Mouse (Mus musculus): ENCODE measurements at regions not wholly inside any gene's neighbourhood (a gene's known extent, or its start where the extent isn't known, plus 50 kb on each side); places are given as distances from the start of the nearest gene placed in this dataset.
A peak's percentile ranks its signal among the peaks of the same experiment; 100 is the strongest.

GRCm38 (mm10) chr16:62981821-62982220 lies 127.7 kb downstream of the Pros1 start:
- DNase-seq (ENCODE audit: low spot score): no peak

GRCm38 (mm10) chr16:62982558-62982957 lies 128.5 kb downstream of the Pros1 start:
- no peak for DNase-seq (ENCODE audit: low spot score)

- DNase-seq (ENCODE audit: low spot score): no peak
Measured at GRCm38 (mm10) chr16:62995555-62995954, 141.4 kb downstream of the Pros1 start.

- no peak for DNase-seq (ENCODE audit: low spot score)
Measured at GRCm38 (mm10) chr16:63011151-63011734, 157.1 kb downstream of the Pros1 start.

GRCm38 (mm10) chr16:63014453-63014852 lies 160.3 kb downstream of the Pros1 start:
- DNase-seq (ENCODE audit: low spot score): no peak

GRCm38 (mm10) chr16:63016144-63016543 lies 162.0 kb downstream of the Pros1 start:
- DNase-seq (ENCODE audit: low spot score): no peak

GRCm38 (mm10) chr16:63016658-63017057 lies 162.6 kb downstream of the Pros1 start:
- no peak for DNase-seq (ENCODE audit: low spot score)

GRCm38 (mm10) chr16:63030399-63030798 lies 176.3 kb downstream of the Pros1 start:
- DNase-seq (ENCODE audit: low spot score): no peak

- no peak for DNase-seq (ENCODE audit: low spot score)
Measured at GRCm38 (mm10) chr16:63031035-63031434, 176.9 kb downstream of the Pros1 start.

- no peak for DNase-seq (ENCODE audit: low spot score)
Measured at GRCm38 (mm10) chr16:63031802-63032201, 177.7 kb downstream of the Pros1 start.

- DNase-seq (ENCODE audit: low spot score): no peak
Measured at GRCm38 (mm10) chr16:63049100-63049499, 195.0 kb downstream of the Pros1 start.

GRCm38 (mm10) chr16:63062883-63063282 lies 208.8 kb downstream of the Pros1 start:
- DNase-seq (ENCODE audit: low spot score): no peak

- no peak for DNase-seq (ENCODE audit: low spot score)
Measured at GRCm38 (mm10) chr16:63069987-63070386, 215.9 kb downstream of the Pros1 start.

- no peak for DNase-seq (ENCODE audit: low spot score)
Measured at GRCm38 (mm10) chr16:63075814-63076213, 221.7 kb downstream of the Pros1 start.

- DNase-seq (ENCODE audit: low spot score): no peak
Measured at GRCm38 (mm10) chr16:63081383-63081782, 227.3 kb downstream of the Pros1 start.

GRCm38 (mm10) chr16:63083256-63083655 lies 229.1 kb downstream of the Pros1 start:
- DNase-seq (ENCODE audit: low spot score): no peak

GRCm38 (mm10) chr16:63084021-63084756 lies 230.1 kb downstream of the Pros1 start:
- no peak for DNase-seq (ENCODE audit: low spot score)

- DNase-seq (ENCODE audit: low spot score): no peak
Measured at GRCm38 (mm10) chr16:63086086-63086796, 232.1 kb downstream of the Pros1 start.

- DNase-seq (ENCODE audit: low spot score): no peak
Measured at GRCm38 (mm10) chr16:63091471-63092300, 237.6 kb downstream of the Pros1 start.

- DNase-seq (ENCODE audit: low spot score): peak; percentile 19
Measured at GRCm38 (mm10) chr16:63094126-63094840, 240.2 kb downstream of the Pros1 start.

- no peak for DNase-seq (ENCODE audit: low spot score)
Measured at GRCm38 (mm10) chr16:63102362-63102761, 248.3 kb downstream of the Pros1 start.

GRCm38 (mm10) chr16:63102930-63103329 lies 248.8 kb downstream of the Pros1 start:
- DNase-seq (ENCODE audit: low spot score): no peak
